7 mouse cellular contexts compared by ENCODE assay signal in genomic region chr1:74091138-74091537, GRCm38 (mm10). TPM values are rescaled to one million over a fixed set of nuclear protein-coding genes. Genes with fewer than 3 reads are reported as not detected.
A peak's percentile ranks its signal among the peaks of the same experiment; 100 is the strongest.
DNase-seq lines count a peak whose midpoint lies in the region; ATAC-seq and TF ChIP-seq lines count a peak whose summit lies in the region.

No protein-coding gene starts in this region.

- WGBS in liver, adult 2 months, result 69% methylated on average over 6 of the region's 7 CpGs
- WGBS in embryonic facial prominence, embryonic 13.5 days, result 9% methylated on average over 6 of the region's 7 CpGs
- 27% methylated on average over 7 of the region's 7 CpGs for WGBS in hindbrain, embryonic 16.5 days
- 35% methylated on average over 4 of the region's 7 CpGs for WGBS in neural tube, embryonic 11.5 days

- H3K4me3 ChIP-seq in liver, adult 2 months (ENCODE audit: insufficient read depth, low read depth, low read length), result peak overlapping the region; percentile 34
- H3K4me3 ChIP-seq in embryonic facial prominence, embryonic 13.5 days, result peak overlapping the region; percentile 55
- H3K4me3 ChIP-seq in hindbrain, embryonic 16.5 days (ENCODE audit: low read length), result no peak overlapping the region
- peak overlapping the region; percentile 27 for H3K4me3 ChIP-seq in neural tube, embryonic 11.5 days (ENCODE audit: low read depth, low read length)

- no peaks in the 10 kb centered on the region for H3K4me1 ChIP-seq in liver, adult 2 months (ENCODE audit: control insufficient read depth, insufficient read depth, low read length)
- H3K4me1 ChIP-seq in embryonic facial prominence, embryonic 13.5 days, result peaks cover 83% of the 10 kb centered on the region
- peaks cover 13% of the 10 kb centered on the region for H3K4me1 ChIP-seq in hindbrain, embryonic 16.5 days (ENCODE audit: control insufficient read depth, insufficient read depth, low read depth, low read length)
- H3K4me1 ChIP-seq in neural tube, embryonic 11.5 days (ENCODE audit: control insufficient read depth, insufficient read depth, low read length), result peaks cover 17% of the 10 kb centered on the region

- no peaks in the 10 kb centered on the region for H3K27me3 ChIP-seq in liver, adult 2 months (ENCODE audit: control insufficient read depth, insufficient read depth, low read length)
- H3K27me3 ChIP-seq in embryonic facial prominence, embryonic 13.5 days, result peaks cover 7% of the 10 kb centered on the region; the same call in 1 of the 2 replicates
- no peaks in the 10 kb centered on the region for H3K27me3 ChIP-seq in hindbrain, embryonic 16.5 days (replicated peaks; ENCODE audit: control insufficient read depth, insufficient read depth, low read length)
- no peaks in the 10 kb centered on the region for H3K27me3 ChIP-seq in neural tube, embryonic 11.5 days (ENCODE audit: control insufficient read depth, insufficient read depth, low read length)

- H3K9me3 ChIP-seq in embryonic facial prominence, embryonic 13.5 days, result no peaks in the 10 kb centered on the region
- no peaks in the 10 kb centered on the region for H3K9me3 ChIP-seq in hindbrain, embryonic 16.5 days (ENCODE audit: control insufficient read depth, low read length)
- H3K9me3 ChIP-seq in neural tube, embryonic 11.5 days (ENCODE audit: control insufficient read depth, low read length), result no peaks in the 10 kb centered on the region

- TF ChIP-seq CTCF in liver, adult 2 months (IDR thresholded peaks at IDR 0.05; ENCODE audit: low read depth, low read length), result no peak

- no peak for DNase-seq in liver, adult 2 months (ENCODE audit: extremely low read depth, low read depth, low spot score)
- DNase-seq in liver, result no peak
- peak; percentile 43 for DNase-seq in neural tube, embryonic 11.5 days (ENCODE audit: low spot score)
- no peak for DNase-seq in frontal cortex, adult 2 months (ENCODE audit: extremely low spot score in 1 of 2, low spot score in 1 of 2)
- DNase-seq in left cerebral cortex, adult 8-10 months (ENCODE audit: low spot score in 2 of 2), result no peak

- H3K36me3 ChIP-seq in liver, adult 2 months (ENCODE audit: control insufficient read depth, insufficient read depth, low read length), result no peaks in the 10 kb centered on the region
- no peaks in the 10 kb centered on the region for H3K36me3 ChIP-seq in embryonic facial prominence, embryonic 13.5 days
- no peaks in the 10 kb centered on the region for H3K36me3 ChIP-seq in hindbrain, embryonic 16.5 days (ENCODE audit: control insufficient read depth, insufficient read depth, low read length)
- H3K36me3 ChIP-seq in neural tube, embryonic 11.5 days (ENCODE audit: control insufficient read depth, insufficient read depth, low read length), result no peaks in the 10 kb centered on the region

- peak overlapping the region; percentile 83 for H3K4me2 ChIP-seq in embryonic facial prominence, embryonic 13.5 days
- no peak overlapping the region for H3K4me2 ChIP-seq in hindbrain, embryonic 16.5 days (ENCODE audit: low read length)
- peak overlapping the region; percentile 31 for H3K4me2 ChIP-seq in neural tube, embryonic 11.5 days (ENCODE audit: low read depth)

- no peak overlapping the region for H3K27ac ChIP-seq in liver, adult 2 months (replicated peaks; ENCODE audit: insufficient read depth, low read depth, low read length)
- H3K27ac ChIP-seq in embryonic facial prominence, embryonic 13.5 days, result peak overlapping the region; percentile 100
- H3K27ac ChIP-seq in hindbrain, embryonic 16.5 days (ENCODE audit: low read depth, low read length), result peak overlapping the region; percentile 50
- H3K27ac ChIP-seq in neural tube, embryonic 11.5 days (ENCODE audit: low read depth, low read length), result peak overlapping the region; percentile 17

- TF ChIP-seq POLR2A in liver, adult 2 months (IDR thresholded peaks at IDR 0.05; ENCODE audit: extremely low read depth, insufficient read depth, low read length), result no peak

- no peaks in the 10 kb centered on the region for H3K79me2 ChIP-seq in liver, adult 2 months (ENCODE audit: control insufficient read depth, insufficient read depth, low read length)

- peak; percentile 70 for ATAC-seq in embryonic facial prominence, embryonic 13.5 days (ENCODE audit: insufficient number of reproducible peaks, insufficient read depth, low FRiP score, low TSS enrichment, low read depth)
- ATAC-seq in hindbrain, embryonic 16.5 days, result no peak
- no peak for ATAC-seq in neural tube, embryonic 11.5 days (ENCODE audit: insufficient read depth, low FRiP score, low TSS enrichment)

- no peak overlapping the region for H3K9ac ChIP-seq in liver, adult 2 months (ENCODE audit: low read depth, low read length)
- H3K9ac ChIP-seq in embryonic facial prominence, embryonic 13.5 days, result peak overlapping the region; percentile 78
- no peak overlapping the region for H3K9ac ChIP-seq in hindbrain, embryonic 16.5 days (ENCODE audit: low read depth, low read length)
- no peak overlapping the region for H3K9ac ChIP-seq in neural tube, embryonic 11.5 days (ENCODE audit: low read length)

RNA-seq across cellular contexts. Expression of gene Tns1, which starts 33.1 kb away (rescaled TPM):
- total RNA-seq in liver, adult 2 months (2014; rRNA removed), result 17.9 and 25.2 TPM in 2 replicates
- 42.1 and 47.9 TPM in 2 replicates for polyA plus RNA-seq in liver, adult 2 months (2012; rRNA removed)
- 38.5 and 39.3 TPM in 2 replicates for polyA plus RNA-seq in embryonic facial prominence, embryonic 13.5 days (2015; fragmentation: Nextera tagmentation; extraction: Ambion mirVana)
- polyA plus RNA-seq in hindbrain, embryonic 16.5 days (2015; fragmentation: Nextera tagmentation; extraction: Ambion mirVana), result 13.5 and 13.7 TPM in 2 replicates
- 17.9 and 19.9 TPM in 2 replicates for polyA plus RNA-seq in neural tube, embryonic 11.5 days (2014; fragmentation: Nextera tagmentation; extraction: Ambion mirVana)
- 22.4 and 25.7 TPM in 2 replicates for polyA plus RNA-seq in frontal cortex, adult 2 months (2012; rRNA removed)
- 10 to 100 TPM; 40.6 to 59.2 (median 49.2) TPM for total RNA-seq in left cerebral cortex, adult 8-10 months (2022)

RNA-seq across cellular contexts. Expression of gene Rufy4, which starts 34.2 kb away (rescaled TPM):
- total RNA-seq in liver, adult 2 months (2014; rRNA removed), result 0.20 and 0.37 TPM in 2 replicates
- 0.09 and 0.32 TPM in 2 replicates for polyA plus RNA-seq in liver, adult 2 months (2012; rRNA removed)
- polyA plus RNA-seq in embryonic facial prominence, embryonic 13.5 days (2015; fragmentation: Nextera tagmentation; extraction: Ambion mirVana), result 0.22 and 0.23 TPM in 2 replicates
- polyA plus RNA-seq in hindbrain, embryonic 16.5 days (2015; fragmentation: Nextera tagmentation; extraction: Ambion mirVana), result 0.14 and 0.35 TPM in 2 replicates
- polyA plus RNA-seq in neural tube, embryonic 11.5 days (2014; fragmentation: Nextera tagmentation; extraction: Ambion mirVana), result 0.38 and 0.78 TPM in 2 replicates
- 0.08 TPM in 2 replicates for polyA plus RNA-seq in frontal cortex, adult 2 months (2012; rRNA removed)
- not detected for total RNA-seq in left cerebral cortex, adult 8-10 months (2022)
